21 mouse cellular contexts compared by ENCODE assay signal in genomic region chr1:87313116-87313515, GRCm38 (mm10). TPM values are rescaled to one million over a fixed set of nuclear protein-coding genes. Genes with fewer than 3 reads are reported as not detected.
A peak's percentile ranks its signal among the peaks of the same experiment; 100 is the strongest.
DNase-seq lines count a peak whose midpoint lies in the region; ATAC-seq and TF ChIP-seq lines count a peak whose summit lies in the region.
"Had no signal": no experiment of that assay in that cellular context is flagged by ENCODE, and none has a peak within 500 bp of the region (broad histone marks: within the 10 kb centered on the region; RNA-seq: fewer than 3 reads in every experiment).

No protein-coding gene starts in this region.

- no peak for TF ChIP-seq POLR2A in ES-Bruce4 (IDR thresholded peaks at IDR 0.05; ENCODE audit: insufficient read depth, low read length)

- TF ChIP-seq EP300 in ES-Bruce4 (IDR thresholded peaks at IDR 0.05; ENCODE audit: insufficient read depth, low read depth, low read length) = peak; percentile 78

- H3K27me3 ChIP-seq in midbrain, embryonic 11.5 days (ENCODE audit: control insufficient read depth, insufficient read depth, low read length) = no peaks in the 10 kb centered on the region
- H3K27me3 ChIP-seq in midbrain, embryonic 10.5 days (ENCODE audit: low read depth, poor library complexity, severe bottlenecking) = no peaks in the 10 kb centered on the region
- no peaks in the 10 kb centered on the region for H3K27me3 ChIP-seq in ES-Bruce4 (ENCODE audit: control insufficient read depth, insufficient read depth, low read length, poor library complexity, severe bottlenecking)
- H3K27me3 ChIP-seq: CH12.LX; embryonic facial prominence, embryonic 12.5 days; forebrain, embryonic 13.5 days; forebrain, embryonic 15.5 days had no signal

- H3K27ac ChIP-seq in midbrain, embryonic 11.5 days (ENCODE audit: low read depth, low read length) = no peak overlapping the region
- H3K27ac ChIP-seq in midbrain, embryonic 10.5 days (replicated peaks) = no peak overlapping the region
- H3K27ac ChIP-seq in ES-Bruce4 (ENCODE audit: insufficient read depth, low read length) = peak overlapping the region; percentile 92
- H3K27ac ChIP-seq: embryonic facial prominence, embryonic 10.5 days; embryonic facial prominence, embryonic 12.5 days; forebrain, embryonic 13.5 days; forebrain, embryonic 15.5 days had no signal

- no peak for TF ChIP-seq CTCF in ES-Bruce4 (IDR thresholded peaks at IDR 0.05; ENCODE audit: low read depth, low read length)

- no peaks in the 10 kb centered on the region for H3K36me3 ChIP-seq in midbrain, embryonic 11.5 days (ENCODE audit: control insufficient read depth, insufficient read depth, low read length)
- no peaks in the 10 kb centered on the region for H3K36me3 ChIP-seq in midbrain, embryonic 10.5 days
- H3K36me3 ChIP-seq in ES-Bruce4 (ENCODE audit: control insufficient read depth, insufficient read depth, low read length, poor library complexity, severe bottlenecking) = no peaks in the 10 kb centered on the region
- H3K36me3 ChIP-seq: embryonic facial prominence, embryonic 10.5 days; embryonic facial prominence, embryonic 12.5 days; forebrain, embryonic 15.5 days had no signal

- H3K4me1 ChIP-seq in midbrain, embryonic 11.5 days (ENCODE audit: control insufficient read depth, insufficient read depth, low read length) = no peaks in the 10 kb centered on the region
- H3K4me1 ChIP-seq in midbrain, embryonic 10.5 days = 0 out of 2 replicates have a peak, but pooled peaks cover 9% of the 10 kb centered on the region
- H3K4me1 ChIP-seq in ES-Bruce4 (ENCODE audit: control insufficient read depth, insufficient read depth, low read length) = peaks cover 8% of the 10 kb centered on the region

- H3K4me3 ChIP-seq in midbrain, embryonic 11.5 days (ENCODE audit: low read depth, low read length) = no peak overlapping the region
- no peak overlapping the region for H3K4me3 ChIP-seq in midbrain, embryonic 10.5 days
- no peak overlapping the region for H3K4me3 ChIP-seq in ES-Bruce4 (ENCODE audit: low read depth, low read length)
- H3K4me3 ChIP-seq: embryonic facial prominence, embryonic 10.5 days; embryonic facial prominence, embryonic 12.5 days; forebrain, embryonic 13.5 days; forebrain, embryonic 15.5 days had no signal

- 89% methylated on average over 2 of the region's 2 CpGs for WGBS in midbrain, embryonic 11.5 days
- 92% methylated on average over 2 of the region's 2 CpGs for WGBS in midbrain, embryonic 10.5 days

- H3K9me3 ChIP-seq in midbrain, embryonic 11.5 days (ENCODE audit: control insufficient read depth, low read length) = no peaks in the 10 kb centered on the region
- no peaks in the 10 kb centered on the region; the same call in 1 of the 2 replicates for H3K9me3 ChIP-seq in midbrain, embryonic 10.5 days (replicated peaks)
- H3K9me3 ChIP-seq in ES-Bruce4 (replicated peaks; ENCODE audit: control insufficient read depth, insufficient read depth, low read length, poor library complexity, severe bottlenecking) = no peaks in the 10 kb centered on the region
- H3K9me3 ChIP-seq: embryonic facial prominence, embryonic 12.5 days; forebrain, embryonic 13.5 days; forebrain, embryonic 15.5 days had no signal

- no peak overlapping the region for H3K9ac ChIP-seq in midbrain, embryonic 11.5 days (ENCODE audit: low read length)
- no peak overlapping the region for H3K9ac ChIP-seq in ES-Bruce4 (ENCODE audit: low read depth, poor library complexity, severe bottlenecking)
- H3K9ac ChIP-seq: embryonic facial prominence, embryonic 12.5 days; forebrain, embryonic 13.5 days; forebrain, embryonic 15.5 days; forebrain, postnatal 0 days had no signal

- H3K4me2 ChIP-seq in midbrain, embryonic 11.5 days = no peak overlapping the region
- H3K4me2 ChIP-seq: embryonic facial prominence, embryonic 12.5 days; forebrain, embryonic 13.5 days; forebrain, embryonic 15.5 days had no signal

- ATAC-seq in midbrain, embryonic 11.5 days (ENCODE audit: low FRiP score) = no peak
- ATAC-seq: activated CD4-positive, CD25-positive, alpha-beta regulatory T cell, adult 4 months; forebrain, embryonic 13.5 days; forebrain, embryonic 15.5 days; forebrain, postnatal 0 days had no signal

- DNase-seq in midbrain, embryonic 11.5 days (ENCODE audit: low spot score, missing footprints) = peak; percentile 41
- DNase-seq in midbrain, embryonic 10.5 days (ENCODE audit: low spot score) = no peak
- DNase-seq in R1 (ENCODE audit: low read depth, low spot score) (peak; percentile 69), liver (no peak)
- DNase-seq in thymus, postnatal 4 days = no peak
- DNase-seq: adrenal gland, adult 8-10 months; adrenal gland, postnatal 14 days; adrenal gland, postnatal 36 days; cerebellum, adult 11-12 months; cerebellum, adult 2 months; cerebellum, adult 9-10 months; cerebellum, postnatal 10 days; cerebellum, postnatal 25 days; forebrain, postnatal 0 days had no signal

RNA-seq across cellular contexts. Expression of gene Gigyf2, which starts 13.7 kb away (rescaled TPM):
- 50.7 and 51.9 TPM in 2 replicates for polyA plus RNA-seq in midbrain, embryonic 11.5 days (2014; fragmentation: Nextera tagmentation; extraction: Ambion mirVana)
- polyA plus RNA-seq in midbrain, embryonic 10.5 days (2016; fragmentation: Nextera tagmentation; extraction: Ambion mirVana) = 49.1 and 52.4 TPM in 2 replicates
- 185 and 207 TPM in 2 replicates for polyA plus RNA-seq in ES-Bruce4 (2011; ENCODE audit: insufficient read depth, insufficient read length, low read depth, missing spikeins)

RNA-seq across cellular contexts. Expression of gene Efhd1, which starts 49.0 kb away (rescaled TPM):
- 0.58 and 0.83 TPM in 2 replicates for polyA plus RNA-seq in midbrain, embryonic 11.5 days (2014; fragmentation: Nextera tagmentation; extraction: Ambion mirVana)
- 0.64 and 0.71 TPM in 2 replicates for polyA plus RNA-seq in midbrain, embryonic 10.5 days (2016; fragmentation: Nextera tagmentation; extraction: Ambion mirVana)
- 1.9 and 2.2 TPM in 2 replicates for polyA plus RNA-seq in ES-Bruce4 (2011; ENCODE audit: insufficient read depth, insufficient read length, low read depth, missing spikeins)
- polyA plus RNA-seq: activated CD4-positive, CD25-positive, alpha-beta regulatory T cell, adult 4 months had no signal

Comparison
In these comparisons a context has a peak if more than half of its experiments do, and no peak if none do; other contexts are left out.
1. DNase-seq: peak in midbrain, embryonic 11.5 days (single experiment) and R1 (single experiment); none in midbrain, embryonic 10.5 days (single experiment), thymus, postnatal 4 days (single experiment) and liver (single experiment).